Mouse (Mus musculus) inflammation-experienced regulatory T-cells, adult 6 months (primary cell): ENCODE results near the gene Odf2. TPM values are rescaled to one million over a fixed set of nuclear protein-coding genes. Genes with fewer than 3 reads are reported as not detected.
"Not testable (repeated sequence)": the region's sequence is repeated elsewhere in the genome, so short reads cannot be mapped to it uniquely, and the experiment has no call there.

Source experiments
- ATAC-seq: one replicate; pipeline ENCODE4 v1.8.0; 2017
- polyA plus RNA-seq, 3 experiments: library from polyadenylated mRNA; unstranded; fragments of 100-300 nt; shearing (Covaris generic); gene quantifications; one replicate each; pipeline ENCODE4 v1.2.1; 2017

Gene Odf2
- polyA plus RNA-seq, 3 experiments from 2014 or later: 47.8 to 56.0 (median 52.8) TPM

DNA sequence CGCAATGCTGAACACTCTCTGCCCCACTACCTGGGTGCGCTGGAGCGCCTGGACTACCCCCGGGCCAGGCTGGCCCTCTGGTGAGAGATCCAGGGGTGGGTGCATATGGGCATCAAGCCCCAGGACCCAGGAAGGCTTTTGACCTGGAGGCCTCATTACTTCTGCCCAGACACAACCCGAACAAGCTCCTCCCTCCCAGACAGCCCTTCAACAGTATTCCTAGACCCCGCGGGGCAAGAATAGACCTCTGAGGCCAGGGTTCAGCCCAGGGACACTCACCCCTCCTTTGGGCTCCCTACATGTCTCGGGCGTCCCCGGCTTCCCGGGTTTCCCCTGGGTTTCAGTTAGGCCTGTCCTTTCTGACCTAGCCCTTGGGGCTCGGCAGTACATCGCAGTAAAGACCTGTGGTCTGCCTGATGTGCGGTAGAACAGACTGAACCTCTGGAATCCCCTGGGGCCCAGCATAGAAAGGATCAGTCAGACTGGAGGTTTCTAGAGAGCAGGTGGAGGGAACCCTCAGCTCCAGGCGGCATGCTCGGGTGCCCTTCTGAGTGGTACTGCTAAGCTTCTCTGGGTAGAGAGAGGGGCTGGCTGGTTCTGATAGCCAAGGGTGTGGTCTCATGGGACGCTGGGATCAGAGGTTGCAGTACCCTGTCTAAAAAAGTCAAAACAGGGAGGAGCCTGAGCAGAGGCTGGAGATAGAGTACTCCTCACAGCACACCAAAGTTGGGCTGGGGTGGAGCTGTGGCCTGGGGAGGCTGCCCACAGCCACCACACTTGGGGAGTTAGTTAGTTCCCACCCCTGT is 19.2 kb upstream of the Odf2 start:
- no peak for ATAC-seq

DNA sequence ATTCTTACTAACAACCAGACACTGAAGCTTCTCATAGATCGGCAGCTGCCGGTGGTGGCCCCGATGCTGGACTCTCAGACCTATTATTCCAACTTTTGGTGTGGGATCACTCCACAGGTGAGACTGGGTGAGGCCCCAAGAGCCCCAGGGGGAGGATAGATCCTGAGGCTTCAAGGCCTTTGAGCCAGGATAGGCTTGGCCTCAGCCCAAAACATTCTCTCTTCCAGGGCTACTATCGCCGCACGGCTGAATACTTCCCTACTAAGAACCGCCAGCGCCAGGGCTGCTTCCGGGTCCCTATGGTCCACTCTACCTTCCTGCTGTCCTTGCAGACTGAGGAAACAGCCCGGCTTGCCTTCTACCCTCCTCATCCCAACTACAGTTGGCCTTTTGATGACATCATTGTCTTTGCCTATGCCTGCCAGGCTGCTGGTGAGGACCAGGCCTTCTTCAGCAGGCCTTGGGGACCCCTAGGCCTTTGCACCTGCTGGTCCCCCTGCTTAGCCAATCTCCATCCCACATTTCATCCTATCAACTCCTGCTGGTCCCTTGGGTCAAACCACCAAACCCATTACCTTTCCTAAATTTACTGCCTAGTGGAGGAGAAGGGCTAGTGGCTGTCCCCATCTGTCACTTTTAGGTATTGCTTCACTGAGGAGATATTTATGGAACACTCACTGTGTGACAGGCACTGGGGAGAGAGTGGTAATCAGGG is 16.3 kb upstream of the Odf2 start:
- no peak for ATAC-seq

DNA sequence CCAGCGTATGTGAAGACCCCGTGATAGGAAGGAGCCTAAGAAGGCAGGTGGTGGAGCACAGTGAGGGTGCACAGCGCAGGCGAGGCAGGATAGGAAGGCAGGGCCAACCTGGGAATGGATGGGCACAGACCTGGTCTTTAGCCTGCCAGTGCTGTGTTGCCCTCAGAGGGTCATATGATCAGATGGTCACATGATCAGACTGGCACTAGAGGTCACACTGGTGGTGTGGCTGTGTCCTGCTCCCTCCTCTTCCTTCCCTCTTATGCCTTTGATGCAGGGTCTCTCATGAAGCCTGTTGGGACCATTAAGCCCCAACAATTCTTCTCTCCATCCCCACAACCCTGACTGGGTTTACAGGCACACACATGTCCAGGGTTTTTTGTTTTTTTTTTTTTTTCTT is 15.2 kb upstream of the Odf2 start:
- ATAC-seq: no peak

DNA sequence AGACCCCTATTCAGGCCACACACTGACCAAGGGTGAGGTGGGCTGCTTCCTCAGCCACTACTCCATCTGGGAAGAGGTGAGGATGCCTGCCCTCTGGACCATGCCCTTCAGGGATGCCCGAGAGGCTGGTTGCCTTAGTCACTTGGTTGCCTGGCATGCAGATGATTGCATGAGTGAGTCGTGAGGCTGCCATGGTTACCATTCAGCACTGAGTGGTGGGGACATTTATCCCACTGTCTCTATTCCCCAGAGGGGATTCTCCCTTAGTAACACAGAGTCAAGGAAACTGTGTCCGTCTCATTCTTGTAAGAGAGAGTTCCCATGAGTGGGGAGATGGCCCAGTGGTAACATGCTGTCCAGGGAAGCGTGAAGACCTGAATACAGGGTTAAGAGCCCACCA is 11.0 kb upstream of the Odf2 start:
- no peak for ATAC-seq

- ATAC-seq: no peak
Measured at GRCm38 (mm10) chr2:29879191-29879590, 9.8 kb upstream of the Odf2 start.

GRCm38 (mm10) chr2:29879964-29880830 is 8.8 kb upstream of the Odf2 start:
- ATAC-seq: no peak

- ATAC-seq: not testable (repeated sequence)
Measured at GRCm38 (mm10) chr2:29886659-29887292, 2.2 kb upstream of the Odf2 start.

DNA sequence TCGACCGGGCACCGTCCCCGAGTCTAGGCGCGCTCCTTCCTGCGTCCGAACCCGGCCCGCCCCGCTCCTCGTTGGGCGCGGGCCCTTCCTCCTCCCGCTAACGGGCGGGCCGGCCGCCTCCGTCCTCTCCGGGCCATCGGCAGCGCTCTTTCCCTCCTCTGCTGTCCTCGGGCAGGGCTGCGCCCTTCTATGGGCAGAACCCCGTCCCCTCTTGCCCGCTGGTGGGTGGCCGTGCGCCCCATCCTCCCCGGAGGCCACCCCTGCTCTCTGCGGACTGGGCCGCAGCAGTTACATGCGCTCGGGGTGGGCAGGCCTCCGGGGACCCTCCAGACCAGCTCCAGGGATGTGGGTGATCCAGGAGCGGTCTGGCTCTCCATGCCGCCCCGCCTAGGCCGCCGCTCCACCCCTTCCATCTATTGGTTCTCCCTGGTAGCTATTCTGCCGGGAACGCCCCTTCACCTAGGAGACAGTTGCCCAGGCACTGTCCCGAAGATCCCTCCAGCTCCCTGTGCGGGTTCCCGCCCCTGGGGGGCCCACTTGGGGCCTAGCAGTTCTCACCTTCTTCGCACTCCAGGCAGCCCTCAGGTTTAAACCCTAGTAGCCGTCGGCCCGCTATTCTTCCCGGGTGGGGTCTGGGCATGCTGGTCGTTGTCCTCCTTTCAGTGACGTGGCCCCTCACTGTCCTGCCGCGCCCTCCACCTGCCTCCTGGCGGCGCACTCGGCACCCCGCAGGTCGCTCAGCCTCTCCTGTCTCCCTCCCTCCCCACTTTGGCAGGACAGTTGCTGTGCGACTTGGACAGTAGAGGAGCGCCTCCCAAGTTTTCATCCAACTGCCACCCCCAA is 1.2 kb downstream of the Odf2 start:
- peak; percentile 19 for ATAC-seq

- no peak for ATAC-seq
Measured at GRCm38 (mm10) chr2:29891773-29892172, 2.8 kb downstream of the Odf2 start.

DNA sequence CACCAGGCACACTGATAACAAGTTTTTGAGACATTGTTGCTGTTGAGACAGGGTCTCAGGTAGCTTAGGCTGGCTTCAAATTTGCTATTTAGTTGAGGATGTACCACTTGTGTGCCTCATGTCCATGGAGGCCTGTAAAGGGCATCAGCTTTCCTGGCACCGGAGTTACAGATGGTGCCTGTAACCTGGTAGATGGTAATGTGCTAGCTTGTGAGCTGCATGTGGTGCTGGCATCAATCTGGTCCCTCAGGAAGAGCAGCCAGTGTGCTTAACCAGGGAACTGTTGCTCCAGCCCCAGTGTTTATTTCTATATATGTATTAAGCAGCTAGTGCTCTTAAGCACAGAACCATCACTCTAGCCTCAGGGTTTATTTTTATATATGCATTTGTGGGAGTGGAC is 7.0 kb downstream of the Odf2 start:
- no peak for ATAC-seq

GRCm38 (mm10) chr2:29897366-29897765 is 8.3 kb downstream of the Odf2 start:
- ATAC-seq: no peak

GRCm38 (mm10) chr2:29898081-29898480 is 9.1 kb downstream of the Odf2 start:
- no peak for ATAC-seq

- ATAC-seq: no peak
Measured at GRCm38 (mm10) chr2:29902194-29902593, 13.2 kb downstream of the Odf2 start.

DNA sequence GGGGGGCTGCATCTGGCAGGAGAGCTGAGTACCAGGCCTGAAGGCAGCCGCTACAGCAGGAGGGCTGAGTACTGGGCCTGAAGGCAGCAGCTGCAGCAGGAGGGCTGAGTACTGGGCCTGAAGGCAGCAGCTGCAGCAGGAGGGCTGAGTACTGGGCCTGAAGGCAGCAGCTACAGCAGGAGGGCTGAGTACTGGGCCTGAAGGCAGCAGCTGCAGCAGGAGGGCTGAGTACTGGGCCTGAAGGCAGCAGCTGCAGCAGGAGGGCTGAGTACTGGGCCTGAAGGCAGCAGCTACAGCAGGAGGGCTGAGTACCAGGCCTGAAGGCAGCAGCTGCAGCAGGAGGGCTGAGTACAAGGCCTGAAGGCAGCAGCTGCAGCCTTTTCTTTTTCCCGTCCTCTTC is 19.1 kb downstream of the Odf2 start:
- ATAC-seq: not testable (repeated sequence)

GRCm38 (mm10) chr2:29910042-29910441 is 21.0 kb downstream of the Odf2 start:
- no peak for ATAC-seq

DNA sequence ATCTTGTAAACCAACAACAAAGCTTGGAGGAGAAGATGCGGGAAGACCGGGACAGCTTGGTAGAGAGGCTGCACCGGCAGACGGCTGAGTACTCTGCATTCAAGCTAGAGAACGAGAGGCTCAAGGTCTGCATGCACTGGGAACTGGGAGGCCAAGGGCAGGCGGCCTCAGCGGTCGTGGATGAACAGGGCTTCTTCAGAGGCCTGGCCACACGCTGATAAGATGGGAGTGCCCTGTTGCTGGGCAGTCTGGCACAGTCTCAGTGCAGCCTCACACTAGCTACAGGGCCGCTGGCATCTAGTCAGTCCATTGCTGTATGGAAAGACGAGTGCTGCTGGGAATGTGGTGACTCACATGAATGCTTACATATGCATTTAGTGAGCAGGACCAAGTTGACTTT is 28.6 kb downstream of the Odf2 start:
- no peak for ATAC-seq

- ATAC-seq: no peak
Measured at GRCm38 (mm10) chr2:29922011-29922410, 33.0 kb downstream of the Odf2 start.

DNA sequence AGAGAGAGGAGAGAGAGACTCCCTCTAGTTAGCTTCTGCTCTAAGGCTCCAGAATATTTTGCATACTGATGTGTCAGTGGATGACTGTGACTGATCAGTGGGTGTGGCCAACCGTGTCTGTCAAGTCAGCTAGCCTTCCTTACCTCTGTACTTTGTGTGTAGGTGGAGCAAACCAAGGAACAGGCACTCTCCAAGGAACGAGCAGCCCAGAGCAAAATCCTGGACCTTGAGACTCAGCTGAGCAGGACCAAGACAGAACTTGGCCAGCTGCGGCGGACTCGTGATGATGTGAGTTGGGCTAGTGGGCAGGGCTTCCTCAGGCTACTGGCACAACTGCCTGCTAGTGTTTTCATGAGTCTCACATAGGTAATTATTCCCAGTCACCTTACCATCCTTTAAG is 37.5 kb downstream of the Odf2 start:
- ATAC-seq: no peak

DNA sequence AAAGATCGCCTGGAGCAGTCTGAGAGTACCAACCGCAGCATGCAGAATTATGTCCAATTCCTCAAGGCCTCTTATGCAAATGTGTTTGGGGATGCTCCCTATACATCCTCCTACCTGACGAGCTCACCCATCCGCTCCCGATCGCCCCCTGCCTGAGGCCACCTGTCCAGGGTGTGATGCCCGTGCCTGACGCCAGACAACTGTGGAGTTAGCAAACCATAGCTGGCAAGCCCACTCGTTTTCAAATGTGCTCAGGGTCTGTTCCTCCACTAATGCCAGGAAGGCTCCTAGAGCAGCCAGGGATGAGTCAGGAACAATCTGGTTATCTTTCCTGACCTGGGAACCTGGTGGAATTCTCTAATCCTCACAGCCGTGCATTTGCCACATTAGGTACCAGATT is 41.5 kb downstream of the Odf2 start:
- no peak for ATAC-seq

GRCm38 (mm10) chr2:29931194-29931593 is 42.2 kb downstream of the Odf2 start:
- no peak for ATAC-seq

DNA sequence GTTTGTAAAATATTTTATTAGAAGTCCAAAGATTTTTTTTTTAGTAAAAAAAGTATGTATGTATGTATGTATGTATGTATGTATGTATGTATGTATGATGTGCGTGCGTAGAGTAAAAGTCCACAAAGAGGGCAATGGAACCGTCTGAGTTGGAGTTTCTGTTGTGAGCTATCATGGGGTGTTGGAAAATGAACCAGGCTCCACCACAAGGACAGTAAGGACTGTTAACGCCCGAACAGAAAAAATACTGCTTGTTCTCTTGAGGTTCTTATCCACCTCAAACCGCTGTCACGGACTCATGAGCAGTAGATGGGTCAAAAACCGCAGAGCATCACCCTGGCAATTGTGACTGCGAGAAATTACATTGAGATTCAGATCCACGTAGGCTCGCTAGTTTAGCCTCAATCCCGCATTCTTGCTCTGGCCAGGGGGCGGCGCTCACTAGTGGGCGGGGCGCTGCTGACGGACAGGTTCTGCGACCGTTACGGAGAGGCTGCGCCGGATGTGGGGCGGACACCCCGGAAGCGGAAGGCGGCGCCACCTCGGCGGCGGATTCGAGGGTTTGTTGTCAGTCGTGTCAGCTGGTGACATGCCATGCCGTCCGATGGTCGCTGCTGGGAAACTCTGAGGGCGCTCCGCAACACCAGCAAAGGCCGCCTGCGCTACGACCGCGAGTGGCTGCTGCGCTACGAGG is 46.0 kb downstream of the Odf2 start, which contains the start of gene Gle1:
TSS of gene Gle1 (plus strand) at position 521 of the 694 bp plus-strand sequence.
- peak; percentile 99 for ATAC-seq
